Mouse (Mus musculus) lung, postnatal 0 days (tissue): ENCODE data around the gene Enox1.

Experiments
- CTCF ChIP-seq: IDR thresholded peaks from 2 replicates; pipeline ENCODE4 v1.5.1; 2016; ENCODE audit warnings: antibody characterized with exemption, mild to moderate bottlenecking
- EP300 ChIP-seq: IDR thresholded peaks from 2 replicates; pipeline ENCODE4 v1.6.1; 2016; ENCODE audit warnings: antibody characterized with exemption, mild to moderate bottlenecking, control low read depth

GRCm38 (mm10) chr14:77473501-77473900, 316.9 kb downstream of the Enox1 start:
- TF ChIP-seq CTCF (no peak), EP300 (no peak)
